Mouse (Mus musculus) small intestine, adult 2 months (tissue): Measurements from ENCODE around the gene Phospho2. TPM values are rescaled to one million over a fixed set of nuclear protein-coding genes. Genes with fewer than 3 reads are reported as not detected.

Experiments used
- H3K27ac ChIP-seq: fragments of 200-500 bp; 2 replicates; pipeline ENCODE4 v1.5.1; 2012; ENCODE audit warnings: low read depth, low read length, control low read depth, inconsistent platforms; ENCODE audit not compliant: insufficient read depth
- H3K27me3 ChIP-seq: fragments of 200-500 bp; 2 replicates; pipeline ENCODE4 v1.6.1; 2012; ENCODE audit warnings: mild to moderate bottlenecking, moderate library complexity, low read length, inconsistent platforms; ENCODE audit not compliant: control insufficient read depth, insufficient read depth
- H3K36me3 ChIP-seq: fragments of 200-500 bp; 2 replicates; pipeline ENCODE4 v1.6.1; 2012; ENCODE audit warnings: mild to moderate bottlenecking, low read length, control low read depth, inconsistent platforms; ENCODE audit not compliant: control insufficient read depth, insufficient read depth
- H3K4me1 ChIP-seq: fragments of 200-500 bp; 2 replicates; pipeline ENCODE4 v1.6.1; 2012; ENCODE audit warnings: low read length, inconsistent platforms, mixed read lengths; ENCODE audit not compliant: control insufficient read depth, insufficient read depth, insufficient read length
- H3K4me3 ChIP-seq: fragments of 200-500 bp; 2 replicates; pipeline ENCODE4 v1.5.1; 2012; ENCODE audit warnings: low read depth, mild to moderate bottlenecking, control low read depth, inconsistent platforms, low read length, moderate library complexity
- CTCF ChIP-seq: fragments of 200-500 bp; IDR thresholded peaks from 2 replicates; pipeline ENCODE4 v1.5.1; 2012; ENCODE audit warnings: low read depth, mild to moderate bottlenecking, control low read depth, inconsistent platforms, low read length, moderate library complexity, mixed read lengths; ENCODE audit not compliant: insufficient replicate concordance, insufficient read length; ENCODE audit errors: extremely low read depth
- POLR2A ChIP-seq: fragments of 200-500 bp; IDR thresholded peaks from 2 replicates; pipeline ENCODE4 v1.6.1; 2012; ENCODE audit warnings: low read depth, mild to moderate bottlenecking, control low read depth, inconsistent platforms, low read length, moderate library complexity
- WGBS: fragments of 180-500 bp; shearing (Covaris S2); methylation state at CpG from one replicate; pipeline ENCODE4 v1.1.7; 2018; 5-methylcytosine and 5-hydroxymethylcytosine counted together
- polyA plus RNA-seq: library from polyadenylated mRNA; depleted of rRNA; stranded (reverse); fragments of >200 nt; gene quantifications from 2 replicates; pipeline ENCODE4 v1.2.3, GENCODE M21; 2012; rRNA removed

Phospho2 gene
- polyA plus RNA-seq: 77.7 and 94.4 TPM in 2 replicates

- no peak for TF ChIP-seq CTCF
- peak; percentile 90 for TF ChIP-seq POLR2A
- WGBS: 1% methylated on average over 48 of the region's 48 CpGs
- Histone ChIP-seq H3K27ac (peak within 1 kb of the TSS; percentile 71), H3K4me1 (peaks cover 2% of the 10 kb centered on the region; the same call in 1 of the 2 replicates), H3K27me3 (no peaks in the 10 kb centered on the region), H3K4me3 (peak within 1 kb of the TSS; percentile 81), H3K36me3 (peaks cover 17% of the 10 kb centered on the region)
These were observed at the start of gene Phospho2, which contains the start of gene Ccdc173 for GRCm38 (mm10) chr2:69789429-69790069. Gene Phospho2, plus strand, starts transcription at chr2:69789623. Gene Ccdc173, minus strand, starts transcription at chr2:69789575.

GRCm38 (mm10) chr2:69745091-69745490, 44.3 kb upstream of the Phospho2 start:
- no peak overlapping the region for H3K4me3 ChIP-seq
- no peaks in the 10 kb centered on the region for H3K4me1 ChIP-seq
- WGBS: 78% methylated on average over 1 of the region's 1 CpGs
- H3K36me3 ChIP-seq: peaks cover 39% of the 10 kb centered on the region
- TF ChIP-seq POLR2A (no peak), CTCF (0 out of 2 replicates have a peak, but pooled peaks have one; percentile 22)
- H3K27ac ChIP-seq: no peak overlapping the region
- H3K27me3 ChIP-seq: no peaks in the 10 kb centered on the region

DNA sequence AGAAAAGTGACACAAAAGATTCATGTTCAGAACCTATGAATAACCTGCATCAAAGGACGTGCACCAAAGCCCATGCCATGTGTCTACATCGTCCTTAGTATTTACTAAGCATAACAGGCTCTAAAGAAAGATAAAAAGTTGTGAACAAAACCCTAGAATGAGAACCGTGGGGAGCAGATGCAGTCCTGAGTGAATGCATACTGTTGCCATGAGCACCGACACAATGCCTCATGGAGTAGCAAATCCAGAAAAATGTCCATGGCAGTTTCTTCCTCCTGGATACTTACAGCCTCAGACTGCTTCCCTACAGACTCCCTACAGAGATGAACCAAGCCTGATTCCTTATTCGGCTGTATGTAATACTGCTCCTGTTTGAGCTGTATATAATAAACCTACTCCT, 28.4 kb upstream of the Phospho2 start:
- no peaks in the 10 kb centered on the region for H3K36me3 ChIP-seq
- TF ChIP-seq CTCF: no peak
- TF ChIP-seq POLR2A: no peak
- no peaks in the 10 kb centered on the region for H3K27me3 ChIP-seq
- no peak overlapping the region for H3K27ac ChIP-seq
- no peak overlapping the region for H3K4me3 ChIP-seq
- H3K4me1 ChIP-seq: no peaks in the 10 kb centered on the region
- WGBS: 83% methylated on average over 5 of the region's 5 CpGs

GRCm38 (mm10) chr2:69763340-69763739, 26.1 kb upstream of the Phospho2 start:
- WGBS: 53% methylated on average over 4 of the region's 4 CpGs
- TF ChIP-seq POLR2A: no peak
- TF ChIP-seq CTCF: no peak
- Histone ChIP-seq H3K27me3 (no peaks in the 10 kb centered on the region), H3K36me3 (no peaks in the 10 kb centered on the region), H3K4me3 (no peak overlapping the region), H3K4me1 (no peaks in the 10 kb centered on the region), H3K27ac (no peak overlapping the region)

- H3K36me3 ChIP-seq: no peaks in the 10 kb centered on the region
- H3K4me3 ChIP-seq: no peak overlapping the region
- no peaks in the 10 kb centered on the region for H3K27me3 ChIP-seq
- no peak overlapping the region for H3K27ac ChIP-seq
- H3K4me1 ChIP-seq: no peaks in the 10 kb centered on the region
- 80% methylated on average over 1 of the region's 1 CpGs for WGBS
- TF ChIP-seq CTCF (no peak), POLR2A (no peak)
These were observed 24.7 kb upstream of the Phospho2 start for GRCm38 (mm10) chr2:69764716-69765115.

DNA sequence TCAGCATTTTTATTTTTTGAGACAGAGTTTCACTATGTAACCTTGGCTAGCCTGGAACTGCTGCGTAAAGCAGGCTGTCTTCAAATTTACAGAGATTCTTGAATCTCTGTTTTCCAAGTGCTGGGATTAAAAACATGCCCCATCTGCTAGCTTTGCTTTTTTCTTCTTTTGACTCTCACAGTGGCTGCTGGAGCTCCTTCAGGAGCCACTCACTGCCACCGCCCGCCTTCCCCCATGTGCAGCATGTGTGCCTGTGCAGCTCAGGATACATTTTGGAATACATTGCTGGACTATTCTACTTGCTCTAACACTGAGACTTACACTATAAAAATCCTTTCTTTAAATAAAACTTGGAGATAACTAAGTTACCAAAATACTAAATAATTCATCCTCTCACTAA, 16.1 kb upstream of the Phospho2 start:
- no peaks in the 10 kb centered on the region for H3K27me3 ChIP-seq
- no peaks in the 10 kb centered on the region for H3K36me3 ChIP-seq
- over 99% methylated on average over 3 of the region's 3 CpGs for WGBS
- H3K27ac ChIP-seq: no peak overlapping the region
- H3K4me3 ChIP-seq: no peak overlapping the region
- TF ChIP-seq CTCF: no peak
- no peak for TF ChIP-seq POLR2A
- H3K4me1 ChIP-seq: no peaks in the 10 kb centered on the region

DNA sequence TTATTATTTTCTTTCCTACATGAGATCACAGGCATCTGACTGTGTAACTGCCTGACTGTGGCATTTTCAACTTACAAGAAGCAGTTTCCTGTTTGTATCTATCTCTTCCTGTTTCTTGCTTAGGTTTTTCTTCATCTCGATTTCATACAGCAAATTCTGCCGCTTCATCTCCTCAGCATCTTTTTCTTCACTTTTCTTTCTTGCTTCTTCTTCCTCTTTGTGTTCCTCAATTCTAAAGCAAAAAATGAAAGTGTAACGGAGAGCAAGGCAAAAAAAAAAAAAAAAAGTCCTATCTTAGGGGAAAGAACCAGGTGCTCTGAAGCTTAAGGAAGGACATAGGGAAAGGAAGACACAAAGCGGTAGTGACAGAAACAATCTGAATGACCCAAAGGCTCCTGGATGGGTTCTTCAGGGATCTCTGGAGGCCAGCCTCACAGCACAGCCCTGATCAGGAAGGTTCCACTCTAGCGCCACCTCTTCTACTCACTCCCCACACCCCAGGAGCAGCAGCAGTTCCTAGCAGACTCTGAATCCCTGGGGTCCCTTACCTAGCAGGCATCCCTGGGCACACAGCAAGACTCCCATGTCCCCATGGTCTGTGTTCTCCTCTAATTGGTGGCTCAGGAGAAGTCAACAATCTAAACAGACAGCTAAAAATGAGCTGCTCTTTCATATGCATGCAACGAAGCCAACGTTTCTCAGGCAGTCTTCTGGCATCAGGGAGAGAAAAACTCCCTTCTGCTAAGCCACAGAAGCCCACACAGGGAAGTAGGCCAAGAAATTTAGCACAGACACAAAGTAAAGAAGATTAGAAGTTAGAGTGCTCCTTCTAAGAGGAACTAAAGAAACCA, 11.2 kb upstream of the Phospho2 start:
- WGBS: 68% methylated on average over 7 of the region's 7 CpGs
- TF ChIP-seq POLR2A (no peak), CTCF (no peak)
- H3K4me1 ChIP-seq: no peaks in the 10 kb centered on the region
- no peaks in the 10 kb centered on the region for H3K36me3 ChIP-seq
- H3K27ac ChIP-seq: no peak overlapping the region
- H3K27me3 ChIP-seq: no peaks in the 10 kb centered on the region
- H3K4me3 ChIP-seq: no peak overlapping the region
